Mouse (Mus musculus) thymus, adult 2 months (tissue): ENCODE data around the gene Gid4.

ENCODE experiments used
- CTCF ChIP-seq: fragments of 200-500 bp; IDR thresholded peaks from 2 replicates; pipeline ENCODE4 v1.5.1; 2012; ENCODE audit warnings: mild to moderate bottlenecking, control low read depth, low read length, moderate library complexity, borderline replicate concordance; ENCODE audit not compliant: control insufficient read depth, poor library complexity, insufficient read depth; ENCODE audit errors: extremely low read depth
- POLR2A ChIP-seq: fragments of 200-500 bp; IDR thresholded peaks from 2 replicates; pipeline ENCODE4 v1.6.1; 2012; ENCODE audit warnings: mild to moderate bottlenecking, low read length, control low read depth, moderate library complexity; ENCODE audit not compliant: control insufficient read depth, poor library complexity, insufficient read depth; ENCODE audit errors: extremely low read depth

DNA sequence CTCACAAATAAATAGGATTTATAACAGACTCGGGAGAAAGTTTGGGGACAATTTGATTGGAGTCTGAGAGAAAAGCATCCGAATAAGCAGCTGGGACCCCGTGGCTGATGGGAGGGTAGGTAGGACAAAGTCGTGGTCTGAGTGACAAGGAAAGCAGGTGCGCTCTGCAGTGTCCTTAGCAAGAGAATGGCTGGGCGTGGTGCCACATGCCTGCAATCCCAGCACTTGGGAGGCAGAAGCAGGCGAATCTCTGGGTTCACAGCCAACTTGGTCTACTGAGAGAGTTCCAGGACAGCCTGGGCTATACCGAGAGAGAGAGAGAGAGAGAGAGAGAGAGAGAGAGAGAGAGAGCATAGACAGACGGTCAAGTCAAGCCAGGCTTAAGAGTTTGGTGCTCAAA is 53.8 kb downstream of the Gid4 start:
- TF ChIP-seq POLR2A, result no peak
- no peak for TF ChIP-seq CTCF
